Mouse (Mus musculus): ENCODE measurements around the gene Dupd1. TPM values are rescaled to one million over a fixed set of nuclear protein-coding genes. Genes with fewer than 3 reads are reported as not detected.
A peak's percentile ranks its signal among the peaks of the same experiment; 100 is the strongest.

Dupd1 gene
- polyA plus RNA-seq, 1 experiment, result 0.04 TPM

GRCm38 (mm10) chr14:21686376-21687279, 27.7 kb downstream of the Dupd1 start:
- TF ChIP-seq CEBPB (IDR thresholded peaks at IDR 0.05; ENCODE audit: low read depth) (no peak), USF1 (IDR thresholded peaks at IDR 0.05; ENCODE audit: low read depth) (no peak), CTCF (IDR thresholded peaks at IDR 0.05; ENCODE audit: control insufficient read depth, insufficient read depth, insufficient read length) (no peak), MYOD1 (IDR thresholded peaks at IDR 0.05; ENCODE audit: control insufficient read depth, insufficient read length, low read depth) (no peak), MYOG (IDR thresholded peaks at IDR 0.05; ENCODE audit: control insufficient read depth, extremely low read depth, insufficient read length) (no peak), FOSL1 (IDR thresholded peaks at IDR 0.05; ENCODE audit: insufficient read depth, low read length, poor library complexity, severe bottlenecking) (no peak), MAX (IDR thresholded peaks at IDR 0.05) (no peak)
- H3K36me3 ChIP-seq (ENCODE audit: control insufficient read depth, insufficient read depth), result no peaks in the 10 kb centered on the region
- no peak overlapping the region for H3ac ChIP-seq (ENCODE audit: control insufficient read depth, insufficient read length, low read depth)
- no peak overlapping the region for H3K4me3 ChIP-seq (ENCODE audit: insufficient read depth, poor library complexity, severe bottlenecking)
- H3K79me3 ChIP-seq (ENCODE audit: low read depth), result no peaks in the 10 kb centered on the region
- H3K79me2 ChIP-seq (ENCODE audit: control insufficient read depth, insufficient read depth), result no peaks in the 10 kb centered on the region
- no peaks in the 10 kb centered on the region for H3K27me3 ChIP-seq (ENCODE audit: control insufficient read depth, insufficient read depth, insufficient read length)

GRCm38 (mm10) chr14:21685411-21686146, 28.8 kb downstream of the Dupd1 start:
- no peaks in the 10 kb centered on the region for H3K36me3 ChIP-seq (ENCODE audit: control insufficient read depth, insufficient read depth)
- TF ChIP-seq USF1 (IDR thresholded peaks at IDR 0.05; ENCODE audit: low read depth), result no peak
- TF ChIP-seq MYOD1 (IDR thresholded peaks at IDR 0.05; ENCODE audit: control insufficient read depth, insufficient read length, low read depth), result no peak
- TF ChIP-seq CTCF (IDR thresholded peaks at IDR 0.05; ENCODE audit: control insufficient read depth, insufficient read depth, insufficient read length), result no peak
- no peak for TF ChIP-seq FOSL1 (IDR thresholded peaks at IDR 0.05; ENCODE audit: insufficient read depth, low read length, poor library complexity, severe bottlenecking)
- no peak for TF ChIP-seq MAX (IDR thresholded peaks at IDR 0.05)
- no peak for TF ChIP-seq CEBPB (IDR thresholded peaks at IDR 0.05; ENCODE audit: low read depth)
- TF ChIP-seq MYOG (IDR thresholded peaks at IDR 0.05; ENCODE audit: control insufficient read depth, extremely low read depth, insufficient read length), result no peak
- no peak overlapping the region for H3ac ChIP-seq (ENCODE audit: control insufficient read depth, insufficient read length, low read depth)
- no peaks in the 10 kb centered on the region for H3K27me3 ChIP-seq (ENCODE audit: control insufficient read depth, insufficient read depth, insufficient read length)
- H3K4me3 ChIP-seq (ENCODE audit: insufficient read depth, poor library complexity, severe bottlenecking), result no peak overlapping the region
- H3K79me3 ChIP-seq (ENCODE audit: low read depth), result no peaks in the 10 kb centered on the region
- no peaks in the 10 kb centered on the region for H3K79me2 ChIP-seq (ENCODE audit: control insufficient read depth, insufficient read depth)

- TF ChIP-seq MYOD1 (IDR thresholded peaks at IDR 0.05; ENCODE audit: control insufficient read depth, insufficient read length, low read depth) (peak; percentile 66), MYOG (IDR thresholded peaks at IDR 0.05; ENCODE audit: control insufficient read depth, extremely low read depth, insufficient read length) (no peak)
- Histone ChIP-seq H3K79me2 (ENCODE audit: control insufficient read depth, insufficient read depth) (no peaks in the 10 kb centered on the region), H3K27me3 (ENCODE audit: control insufficient read depth, insufficient read depth, insufficient read length) (no peaks in the 10 kb centered on the region), H3K79me3 (ENCODE audit: low read depth) (no peaks in the 10 kb centered on the region), H3K4me3 (ENCODE audit: insufficient read depth, poor library complexity, severe bottlenecking) (no peak overlapping the region), H3K36me3 (ENCODE audit: control insufficient read depth, insufficient read depth) (no peaks in the 10 kb centered on the region), H3ac (ENCODE audit: control insufficient read depth, insufficient read length, low read depth) (no peak overlapping the region)
Observed at GRCm38 (mm10) chr14:21683834-21684233, 30.5 kb downstream of the Dupd1 start.

GRCm38 (mm10) chr14:21682681-21683129, 31.7 kb downstream of the Dupd1 start:
- H3K4me3 ChIP-seq (ENCODE audit: insufficient read depth, poor library complexity, severe bottlenecking), result no peak overlapping the region
- TF ChIP-seq MYOG (IDR thresholded peaks at IDR 0.05; ENCODE audit: control insufficient read depth, extremely low read depth, insufficient read length), result no peak
- no peak for TF ChIP-seq FOSL1 (IDR thresholded peaks at IDR 0.05; ENCODE audit: insufficient read depth, low read length, poor library complexity, severe bottlenecking)
- no peak for TF ChIP-seq CEBPB (IDR thresholded peaks at IDR 0.05; ENCODE audit: low read depth)
- no peak for TF ChIP-seq CTCF (IDR thresholded peaks at IDR 0.05; ENCODE audit: control insufficient read depth, insufficient read depth, insufficient read length)
- TF ChIP-seq USF1 (IDR thresholded peaks at IDR 0.05; ENCODE audit: low read depth), result no peak
- no peak for TF ChIP-seq MAX (IDR thresholded peaks at IDR 0.05)
- no peak for TF ChIP-seq MYOD1 (IDR thresholded peaks at IDR 0.05; ENCODE audit: control insufficient read depth, insufficient read length, low read depth)

GRCm38 (mm10) chr14:21679631-21680201, 34.7 kb downstream of the Dupd1 start:
- H3K4me3 ChIP-seq (ENCODE audit: insufficient read depth, poor library complexity, severe bottlenecking), result no peak overlapping the region
- TF ChIP-seq MAX (IDR thresholded peaks at IDR 0.05) (no peak), MYOG (IDR thresholded peaks at IDR 0.05; ENCODE audit: control insufficient read depth, extremely low read depth, insufficient read length) (no peak)

More at GRCm38 (mm10) chr14:21682681-21683129, 31.7 kb downstream of the Dupd1 start:
- no peaks in the 10 kb centered on the region for H3K36me3 ChIP-seq (ENCODE audit: control insufficient read depth, insufficient read depth)
- no peaks in the 10 kb centered on the region for H3K27me3 ChIP-seq (ENCODE audit: control insufficient read depth, insufficient read depth, insufficient read length)
- no peaks in the 10 kb centered on the region for H3K79me2 ChIP-seq (ENCODE audit: control insufficient read depth, insufficient read depth)
- no peaks in the 10 kb centered on the region for H3K79me3 ChIP-seq (ENCODE audit: low read depth)
- no peak overlapping the region for H3ac ChIP-seq (ENCODE audit: control insufficient read depth, insufficient read length, low read depth)

More at GRCm38 (mm10) chr14:21679631-21680201, 34.7 kb downstream of the Dupd1 start:
- no peaks in the 10 kb centered on the region for H3K27me3 ChIP-seq (ENCODE audit: control insufficient read depth, insufficient read depth, insufficient read length)
- no peak overlapping the region for H3ac ChIP-seq (ENCODE audit: control insufficient read depth, insufficient read length, low read depth)
- H3K79me2 ChIP-seq (ENCODE audit: control insufficient read depth, insufficient read depth), result no peaks in the 10 kb centered on the region
- no peaks in the 10 kb centered on the region for H3K36me3 ChIP-seq (ENCODE audit: control insufficient read depth, insufficient read depth)
- H3K79me3 ChIP-seq (ENCODE audit: low read depth), result no peaks in the 10 kb centered on the region

Measured in C2C12 (cell line).